Mouse (Mus musculus) stomach, embryonic 14.5 days (tissue): Measurements from ENCODE around the gene Ctrc. TPM values are rescaled to one million over a fixed set of nuclear protein-coding genes. Genes with fewer than 3 reads are reported as not detected.

ENCODE experiments used
- ATAC-seq: fragments of 200-750 bp; cut with Nextera tagmentation; 2 replicates; pipeline ENCODE4 v1.8.0; 2017; ENCODE audit warnings: low read depth, moderate TSS enrichment; ENCODE audit not compliant: insufficient number of reproducible peaks, insufficient read depth, low FRiP score
- H3K27ac ChIP-seq: fragments of 300-500 bp; sonication (generic); 2 replicates; pipeline ENCODE4 v1.5.1; 2014; ENCODE audit warnings: mild to moderate bottlenecking, low read length, moderate library complexity, mixed read lengths
- H3K27me3 ChIP-seq: fragments of 300-500 bp; sonication (generic); 2 replicates; pipeline ENCODE4 v1.6.1; 2014; ENCODE audit warnings: low read length, control low read depth, mixed read lengths; ENCODE audit not compliant: control insufficient read depth, insufficient read depth
- H3K36me3 ChIP-seq: fragments of 300-500 bp; sonication (generic); 2 replicates; pipeline ENCODE4 v1.6.1; 2014; ENCODE audit warnings: mild to moderate bottlenecking, control low read depth, low read length, moderate library complexity, mixed read lengths; ENCODE audit not compliant: control insufficient read depth, insufficient read depth
- H3K4me1 ChIP-seq: fragments of 300-500 bp; sonication (generic); 2 replicates; pipeline ENCODE4 v1.6.1; 2014; ENCODE audit warnings: low read length, control low read depth, mixed read lengths; ENCODE audit not compliant: control insufficient read depth, insufficient read depth
- H3K4me2 ChIP-seq: fragments of 300-500 bp; sonication (generic); replicated peaks from 2 replicates; pipeline ENCODE4 v1.6.1; 2014; ENCODE audit warnings: low read depth, low read length, control low read depth
- H3K4me3 ChIP-seq: fragments of 300-500 bp; sonication (generic); 2 replicates; pipeline ENCODE4 v1.5.1; 2014; ENCODE audit warnings: low read depth, low read length, control low read depth
- H3K9ac ChIP-seq: fragments of 300-500 bp; sonication (generic); replicated peaks from 2 replicates; pipeline ENCODE4 v1.6.1; 2014; ENCODE audit warnings: low read depth, mild to moderate bottlenecking, control low read depth, low read length, moderate library complexity, mixed read lengths
- H3K9me3 ChIP-seq: fragments of 300-500 bp; sonication (generic); 2 replicates; pipeline ENCODE4 v1.6.1; 2016; ENCODE audit warnings: low read depth, low read length, control low read depth; ENCODE audit not compliant: control insufficient read depth
- WGBS: fragments of 180-500 bp; shearing (Covaris S2); extraction: QIAGEN DNeasy Blood & Tissue Kit; methylation state at CpG from one replicate; pipeline ENCODE4 v1.1.7; 2014; 5-methylcytosine and 5-hydroxymethylcytosine counted together
- polyA plus RNA-seq: library from polyadenylated mRNA; unstranded; fragments of >200 nt; fragmentation: Nextera tagmentation; extraction: Ambion mirVana; gene quantifications from 2 replicates; pipeline ENCODE4 v1.2.1, GENCODE M21; 2014

Ctrc gene
- polyA plus RNA-seq, 1 experiment from 2014 or later = not detected

- Histone ChIP-seq H3K36me3 (peaks cover 21% of the 10 kb centered on the region), H3K27ac (no peak overlapping the region), H3K27me3 (no peaks in the 10 kb centered on the region), H3K4me2 (no peak overlapping the region), H3K9me3 (no peaks in the 10 kb centered on the region), H3K4me1 (peaks cover 24% of the 10 kb centered on the region), H3K4me3 (no peak overlapping the region), H3K9ac (no peak overlapping the region)
- ATAC-seq = no peak
- WGBS = 94% methylated on average over 8 of the region's 8 CpGs
Observed at GRCm38 (mm10) chr4:141864506-141864905, 18.3 kb upstream of the Ctrc start.

- Histone ChIP-seq H3K9me3 (no peaks in the 10 kb centered on the region), H3K36me3 (peaks cover 25% of the 10 kb centered on the region), H3K4me2 (no peak overlapping the region), H3K27me3 (no peaks in the 10 kb centered on the region), H3K9ac (no peak overlapping the region), H3K27ac (no peak overlapping the region), H3K4me1 (peaks cover 23% of the 10 kb centered on the region), H3K4me3 (no peak overlapping the region)
- WGBS = 85% methylated on average over 7 of the region's 7 CpGs
- ATAC-seq = no peak
Observed at GRCm38 (mm10) chr4:141863726-141864280, 17.6 kb upstream of the Ctrc start.

- no peak for ATAC-seq
- Histone ChIP-seq H3K9me3 (no peaks in the 10 kb centered on the region), H3K4me2 (no peak overlapping the region), H3K27ac (no peak overlapping the region), H3K27me3 (no peaks in the 10 kb centered on the region), H3K36me3 (peaks cover 25% of the 10 kb centered on the region), H3K4me1 (peaks cover 19% of the 10 kb centered on the region), H3K9ac (no peak overlapping the region), H3K4me3 (no peak overlapping the region)
- WGBS = 84% methylated on average over 5 of the region's 5 CpGs
Observed at GRCm38 (mm10) chr4:141862867-141863266, 16.7 kb upstream of the Ctrc start.

GRCm38 (mm10) chr4:141861591-141862295 is 15.6 kb upstream of the Ctrc start:
- 86% methylated on average over 17 of the region's 17 CpGs for WGBS
- Histone ChIP-seq H3K9ac (no peak overlapping the region), H3K4me2 (no peak overlapping the region), H3K27ac (no peak overlapping the region), H3K4me3 (no peak overlapping the region), H3K36me3 (peaks cover 25% of the 10 kb centered on the region), H3K4me1 (peaks cover 8% of the 10 kb centered on the region), H3K27me3 (no peaks in the 10 kb centered on the region), H3K9me3 (no peaks in the 10 kb centered on the region)
- ATAC-seq = no peak

- no peak overlapping the region for H3K9ac ChIP-seq
- peaks cover 25% of the 10 kb centered on the region for H3K36me3 ChIP-seq
- no peak overlapping the region for H3K4me2 ChIP-seq
- no peaks in the 10 kb centered on the region for H3K9me3 ChIP-seq
- no peak overlapping the region for H3K4me3 ChIP-seq
- H3K4me1 ChIP-seq = 0 out of 2 replicates have a peak, but pooled peaks cover 2% of the 10 kb centered on the region
- H3K27me3 ChIP-seq = no peaks in the 10 kb centered on the region
- 53% methylated on average over 19 of the region's 19 CpGs for WGBS
- no peak; the same call in 1 of the 2 replicates for ATAC-seq
- peak overlapping the region; percentile 44; the same call in 1 of the 2 replicates for H3K27ac ChIP-seq
Observed at GRCm38 (mm10) chr4:141860246-141860841, 14.2 kb upstream of the Ctrc start.

- Histone ChIP-seq H3K27ac (no peak overlapping the region), H3K4me2 (no peak overlapping the region), H3K27me3 (no peaks in the 10 kb centered on the region), H3K36me3 (peaks cover 23% of the 10 kb centered on the region), H3K9ac (no peak overlapping the region), H3K9me3 (no peaks in the 10 kb centered on the region), H3K4me3 (no peak overlapping the region), H3K4me1 (0 out of 2 replicates have a peak, but pooled peaks cover 2% of the 10 kb centered on the region)
- WGBS = 90% methylated on average over 14 of the region's 14 CpGs
- ATAC-seq = no peak
Observed at GRCm38 (mm10) chr4:141859351-141859750, 13.2 kb upstream of the Ctrc start.

- WGBS = 73% methylated on average over 20 of the region's 20 CpGs
Observed at GRCm38 (mm10) chr4:141858501-141858900, 12.3 kb upstream of the Ctrc start.

GRCm38 (mm10) chr4:141857422-141857930 is 11.3 kb upstream of the Ctrc start:
- no peak overlapping the region for H3K4me3 ChIP-seq
- H3K27me3 ChIP-seq = no peaks in the 10 kb centered on the region
- no peak overlapping the region for H3K9ac ChIP-seq
- peak; percentile 66; the same call in 1 of the 2 replicates for ATAC-seq
- WGBS = 17% methylated on average over 10 of the region's 10 CpGs
- no peak overlapping the region for H3K4me2 ChIP-seq
- H3K4me1 ChIP-seq = 0 out of 2 replicates have a peak, but pooled peaks cover 2% of the 10 kb centered on the region
- H3K9me3 ChIP-seq = no peaks in the 10 kb centered on the region; the same call in 1 of the 2 replicates
- peaks cover 22% of the 10 kb centered on the region for H3K36me3 ChIP-seq
- H3K27ac ChIP-seq = peak overlapping the region; percentile 6; the same call in 1 of the 2 replicates

More at GRCm38 (mm10) chr4:141858501-141858900, 12.3 kb upstream of the Ctrc start:
- H3K9me3 ChIP-seq = no peaks in the 10 kb centered on the region
- 0 out of 2 replicates have a peak, but pooled peaks cover 2% of the 10 kb centered on the region for H3K4me1 ChIP-seq
- no peak for ATAC-seq
- H3K4me2 ChIP-seq = no peak overlapping the region
- no peak overlapping the region for H3K9ac ChIP-seq
- H3K27ac ChIP-seq = no peak overlapping the region
- H3K27me3 ChIP-seq = no peaks in the 10 kb centered on the region
- peaks cover 22% of the 10 kb centered on the region for H3K36me3 ChIP-seq
- no peak overlapping the region for H3K4me3 ChIP-seq
